Mouse (Mus musculus) olfactory bulb, adult 2 months (tissue): ENCODE results near the gene Ankrd23. TPM values are rescaled to one million over a fixed set of nuclear protein-coding genes. Genes with fewer than 3 reads are reported as not detected.
A peak's percentile ranks its signal among the peaks of the same experiment; 100 is the strongest.

Source experiments
- H3K27ac ChIP-seq: fragments of 200-500 bp; 2 replicates; pipeline ENCODE4 v1.5.1; 2012; ENCODE audit warnings: low read depth, low read length; ENCODE audit not compliant: insufficient read depth
- H3K4me1 ChIP-seq: fragments of 200-500 bp; 2 replicates; pipeline ENCODE4 v1.6.1; 2012; ENCODE audit warnings: low read length; ENCODE audit not compliant: control insufficient read depth, insufficient read depth
- H3K4me3 ChIP-seq: fragments of 200-500 bp; 2 replicates; pipeline ENCODE4 v1.5.1; 2012; ENCODE audit warnings: mild to moderate bottlenecking, low read depth, low read length, moderate library complexity; ENCODE audit not compliant: insufficient read depth
- CTCF ChIP-seq: fragments of 200-500 bp; IDR thresholded peaks from 2 replicates; pipeline ENCODE4 v1.5.1; 2012; ENCODE audit warnings: low read depth, mild to moderate bottlenecking, low read length, moderate library complexity; ENCODE audit not compliant: insufficient read depth
- POLR2A ChIP-seq: fragments of 200-500 bp; IDR thresholded peaks from 2 replicates; pipeline ENCODE4 v1.6.1; 2012; ENCODE audit warnings: mild to moderate bottlenecking, low read depth, low read length, moderate library complexity; ENCODE audit not compliant: insufficient read depth
- WGBS: fragments of 180-500 bp; shearing (Covaris S2); methylation state at CpG from one replicate; pipeline ENCODE4 v1.1.7; 2018; 5-methylcytosine and 5-hydroxymethylcytosine counted together
- polyA plus RNA-seq: library from polyadenylated mRNA; stranded (reverse); fragments of >200 nt; gene quantifications from 2 replicates; pipeline ENCODE4 v1.2.4, GENCODE M21; 2012; ENCODE audit warnings: low replicate concordance; ENCODE audit not compliant: missing spikeins, insufficient read depth, insufficient read length

Ankrd23 gene
- polyA plus RNA-seq, 1 experiment: not detected

- no peak for TF ChIP-seq CTCF
- peak; percentile 61; the same call in 1 of the 2 replicates for TF ChIP-seq POLR2A
- peak within 1 kb of the TSS; percentile 86 for H3K27ac ChIP-seq
- H3K4me1 ChIP-seq: peaks cover 24% of the 10 kb centered on the region
- peak within 1 kb of the TSS; percentile 83 for H3K4me3 ChIP-seq
- 4% methylated on average over 69 of the region's 69 CpGs for WGBS
Measured at GRCm38 (mm10) chr1:36558031-36558993, 21.6 kb upstream of the Ankrd23 start, which contains the start of gene Sema4c. Sema4c (minus strand) TSS chr1:36558349.

- no peak for TF ChIP-seq POLR2A
- TF ChIP-seq CTCF: no peak
- H3K27ac ChIP-seq: peak overlapping the region; percentile 86
- H3K4me1 ChIP-seq: peaks cover 24% of the 10 kb centered on the region
- 0% methylated on average over 48 of the region's 48 CpGs for WGBS
- peak overlapping the region; percentile 83 for H3K4me3 ChIP-seq
Measured at GRCm38 (mm10) chr1:36557457-36558011, 20.9 kb upstream of the Ankrd23 start.

GRCm38 (mm10) chr1:36556553-36557456 lies 20.1 kb upstream of the Ankrd23 start:
- peaks cover 24% of the 10 kb centered on the region for H3K4me1 ChIP-seq
- H3K27ac ChIP-seq: peak overlapping the region; percentile 86
- TF ChIP-seq POLR2A (no peak), CTCF (peak; percentile 88)
- H3K4me3 ChIP-seq: peak overlapping the region; percentile 83
- WGBS: under 1% methylated on average over 52 of the region's 52 CpGs

- no peak for TF ChIP-seq POLR2A
- no peak for TF ChIP-seq CTCF
- Histone ChIP-seq H3K27ac (peak overlapping the region; percentile 86; the same call in 1 of the 2 replicates), H3K4me1 (peaks cover 24% of the 10 kb centered on the region), H3K4me3 (peak overlapping the region; percentile 83)
- 23% methylated on average over 8 of the region's 8 CpGs for WGBS
Measured at GRCm38 (mm10) chr1:36555798-36556395, 19.2 kb upstream of the Ankrd23 start.

GRCm38 (mm10) chr1:36554633-36555399 lies 18.1 kb upstream of the Ankrd23 start:
- no peak overlapping the region for H3K27ac ChIP-seq
- peaks cover 24% of the 10 kb centered on the region for H3K4me1 ChIP-seq
- no peak overlapping the region for H3K4me3 ChIP-seq
- 82% methylated on average over 21 of the region's 21 CpGs for WGBS
- no peak for TF ChIP-seq CTCF
- TF ChIP-seq POLR2A: no peak

GRCm38 (mm10) chr1:36552506-36552905 lies 15.8 kb upstream of the Ankrd23 start:
- no peak overlapping the region for H3K27ac ChIP-seq
- no peak overlapping the region for H3K4me3 ChIP-seq
- H3K4me1 ChIP-seq: peaks cover 20% of the 10 kb centered on the region
- TF ChIP-seq CTCF (no peak), POLR2A (no peak)
- 82% methylated on average over 16 of the region's 16 CpGs for WGBS

GRCm38 (mm10) chr1:36551904-36552303 lies 15.2 kb upstream of the Ankrd23 start:
- no peak overlapping the region for H3K27ac ChIP-seq

More at GRCm38 (mm10) chr1:36551904-36552303, 15.2 kb upstream of the Ankrd23 start:
- H3K4me1 ChIP-seq: peaks cover 23% of the 10 kb centered on the region
- no peak for TF ChIP-seq CTCF
- TF ChIP-seq POLR2A: no peak
- 87% methylated on average over 17 of the region's 17 CpGs for WGBS
- H3K4me3 ChIP-seq: no peak overlapping the region
